Mouse (Mus musculus) heart, embryonic 11.5 days (tissue): Measurements from ENCODE around the gene Atad5. TPM values are rescaled to one million over a fixed set of nuclear protein-coding genes. Genes with fewer than 3 reads are reported as not detected.

Experiments used
- ATAC-seq: fragments of 200-750 bp; cut with Nextera tagmentation; replicated peaks from 2 replicates; pipeline ENCODE4 v1.8.0; 2017; ENCODE audit warnings: moderate library complexity; ENCODE audit not compliant: insufficient number of reproducible peaks, low FRiP score, low TSS enrichment
- H3K27ac ChIP-seq: fragments of 300-500 bp; sonication (generic); 2 replicates; pipeline ENCODE4 v1.5.1; 2014; ENCODE audit warnings: mild to moderate bottlenecking, low read depth, low read length
- H3K27me3 ChIP-seq: fragments of 300-500 bp; sonication (generic); 2 replicates; pipeline ENCODE4 v1.6.1; 2014; ENCODE audit warnings: mild to moderate bottlenecking, low read length, mixed read lengths; ENCODE audit not compliant: control insufficient read depth, insufficient read depth
- H3K36me3 ChIP-seq: fragments of 300-500 bp; sonication (generic); 2 replicates; pipeline ENCODE4 v1.6.1; 2014; ENCODE audit warnings: mild to moderate bottlenecking, low read length, moderate library complexity, mixed read lengths; ENCODE audit not compliant: control insufficient read depth, insufficient read depth
- H3K4me1 ChIP-seq: fragments of 300-500 bp; sonication (generic); 2 replicates; pipeline ENCODE4 v1.6.1; 2014; ENCODE audit warnings: low read length; ENCODE audit not compliant: control insufficient read depth, insufficient read depth
- H3K4me2 ChIP-seq: fragments of 300-500 bp; sonication (generic); 2 replicates; pipeline ENCODE4 v1.6.1; 2014; ENCODE audit warnings: mild to moderate bottlenecking, moderate library complexity
- H3K4me3 ChIP-seq: fragments of 300-500 bp; sonication (generic); 2 replicates; pipeline ENCODE4 v1.5.1; 2014; ENCODE audit warnings: low read depth, low read length
- H3K9ac ChIP-seq: fragments of 300-500 bp; sonication (generic); 2 replicates; pipeline ENCODE4 v1.6.1; 2014; ENCODE audit warnings: mild to moderate bottlenecking, low read depth, low read length, moderate library complexity
- H3K9me3 ChIP-seq: fragments of 300-500 bp; sonication (generic); replicated peaks from 2 replicates; pipeline ENCODE4 v1.6.1; 2016; ENCODE audit warnings: low read length; ENCODE audit not compliant: control insufficient read depth
- WGBS: fragments of 180-500 bp; shearing (Covaris S2); extraction: QIAGEN DNeasy Blood & Tissue Kit; methylation state at CpG from one replicate; pipeline ENCODE4 v1.1.7; 2014; ENCODE audit not compliant: insufficient replicate concordance; 5-methylcytosine and 5-hydroxymethylcytosine counted together
- polyA plus RNA-seq: library from polyadenylated mRNA; unstranded; fragments of >200 nt; fragmentation: Nextera tagmentation; extraction: Ambion mirVana; gene quantifications from 2 replicates; pipeline ENCODE4 v1.2.1, GENCODE M21; 2014

Atad5 gene
- polyA plus RNA-seq, 1 experiment from 2014 or later, result 8.9 TPM

- WGBS, result 81% methylated on average over 4 of the region's 4 CpGs
- H3K4me2 ChIP-seq, result no peak overlapping the region
- H3K36me3 ChIP-seq, result no peaks in the 10 kb centered on the region
- H3K9ac ChIP-seq, result no peak overlapping the region
- no peaks in the 10 kb centered on the region for H3K9me3 ChIP-seq
- no peak overlapping the region for H3K4me3 ChIP-seq
- peaks cover 43% of the 10 kb centered on the region for H3K27me3 ChIP-seq
- no peak for ATAC-seq
- H3K4me1 ChIP-seq, result peaks cover 2% of the 10 kb centered on the region; the same call in 1 of the 2 replicates
- no peak overlapping the region for H3K27ac ChIP-seq
These were observed 66.8 kb downstream of the Atad5 start for GRCm38 (mm10) chr11:80155961-80156360.

GRCm38 (mm10) chr11:80156841-80157240 is 67.6 kb downstream of the Atad5 start:
- no peak overlapping the region for H3K4me2 ChIP-seq
- peaks cover 2% of the 10 kb centered on the region; the same call in 1 of the 2 replicates for H3K4me1 ChIP-seq
- H3K27me3 ChIP-seq, result peaks cover 39% of the 10 kb centered on the region
- H3K9me3 ChIP-seq, result no peaks in the 10 kb centered on the region
- no peak overlapping the region for H3K4me3 ChIP-seq
- no peak overlapping the region for H3K27ac ChIP-seq
- WGBS, result 69% methylated on average over 4 of the region's 4 CpGs
- ATAC-seq, result no peak
- no peak overlapping the region for H3K9ac ChIP-seq
- no peaks in the 10 kb centered on the region for H3K36me3 ChIP-seq

- H3K27me3 ChIP-seq, result peaks cover 25% of the 10 kb centered on the region
- no peak overlapping the region for H3K9ac ChIP-seq
- H3K4me3 ChIP-seq, result no peak overlapping the region
- no peak overlapping the region for H3K27ac ChIP-seq
- no peaks in the 10 kb centered on the region for H3K9me3 ChIP-seq
- peaks cover 2% of the 10 kb centered on the region; the same call in 1 of the 2 replicates for H3K4me1 ChIP-seq
- H3K4me2 ChIP-seq, result no peak overlapping the region
- ATAC-seq, result no peak
- no peaks in the 10 kb centered on the region for H3K36me3 ChIP-seq
- WGBS, result 75% methylated on average over 7 of the region's 7 CpGs
These were observed 69.8 kb downstream of the Atad5 start for GRCm38 (mm10) chr11:80159018-80159417.

GRCm38 (mm10) chr11:80161041-80161440 is 71.8 kb downstream of the Atad5 start:
- Histone ChIP-seq H3K4me3 (no peak overlapping the region), H3K27ac (no peak overlapping the region), H3K4me2 (no peak overlapping the region), H3K27me3 (peaks cover 9% of the 10 kb centered on the region; the same call in 1 of the 2 replicates), H3K9ac (no peak overlapping the region), H3K9me3 (no peaks in the 10 kb centered on the region), H3K36me3 (no peaks in the 10 kb centered on the region), H3K4me1 (no peaks in the 10 kb centered on the region)
- no peak for ATAC-seq
- 71% methylated on average over 4 of the region's 4 CpGs for WGBS

- no peaks in the 10 kb centered on the region for H3K9me3 ChIP-seq
- H3K4me3 ChIP-seq, result no peak overlapping the region
- ATAC-seq, result no peak
- no peaks in the 10 kb centered on the region for H3K4me1 ChIP-seq
- H3K9ac ChIP-seq, result no peak overlapping the region
- no peak overlapping the region for H3K4me2 ChIP-seq
- H3K36me3 ChIP-seq, result no peaks in the 10 kb centered on the region
- WGBS, result 70% methylated on average over 7 of the region's 7 CpGs
- no peak overlapping the region for H3K27ac ChIP-seq
- H3K27me3 ChIP-seq, result no peaks in the 10 kb centered on the region
These were observed 74.3 kb downstream of the Atad5 start for GRCm38 (mm10) chr11:80163362-80164116.

GRCm38 (mm10) chr11:80164224-80164623 is 75.0 kb downstream of the Atad5 start:
- Histone ChIP-seq H3K9ac (no peak overlapping the region), H3K9me3 (no peaks in the 10 kb centered on the region), H3K4me1 (no peaks in the 10 kb centered on the region), H3K27me3 (no peaks in the 10 kb centered on the region), H3K4me2 (no peak overlapping the region), H3K27ac (no peak overlapping the region), H3K4me3 (no peak overlapping the region), H3K36me3 (no peaks in the 10 kb centered on the region)
- no peak for ATAC-seq
- WGBS, result 61% methylated on average over 2 of the region's 2 CpGs

- no peaks in the 10 kb centered on the region for H3K4me1 ChIP-seq
- H3K27ac ChIP-seq, result no peak overlapping the region
- no peak for ATAC-seq
- H3K27me3 ChIP-seq, result no peaks in the 10 kb centered on the region
- no peak overlapping the region for H3K4me2 ChIP-seq
- WGBS, result 85% methylated on average over 9 of the region's 9 CpGs
- no peak overlapping the region for H3K4me3 ChIP-seq
- H3K36me3 ChIP-seq, result no peaks in the 10 kb centered on the region
- no peaks in the 10 kb centered on the region for H3K9me3 ChIP-seq
- H3K9ac ChIP-seq, result no peak overlapping the region
These were observed 78.9 kb downstream of the Atad5 start for GRCm38 (mm10) chr11:80168121-80168520.

GRCm38 (mm10) chr11:80168611-80169249 is 79.5 kb downstream of the Atad5 start:
- Histone ChIP-seq H3K4me1 (no peaks in the 10 kb centered on the region), H3K4me2 (no peak overlapping the region), H3K9me3 (no peaks in the 10 kb centered on the region), H3K27ac (no peak overlapping the region), H3K9ac (no peak overlapping the region), H3K27me3 (no peaks in the 10 kb centered on the region), H3K36me3 (no peaks in the 10 kb centered on the region), H3K4me3 (no peak overlapping the region)
- WGBS, result 63% methylated on average over 4 of the region's 4 CpGs
- ATAC-seq, result no peak
